Mouse (Mus musculus): ENCODE measurements around the gene Slc25a43.

- no peak for TF ChIP-seq CTCF (IDR thresholded peaks at IDR 0.05; ENCODE audit: borderline replicate concordance, insufficient read depth, low read length)
- no peak for TF ChIP-seq POLR2A (IDR thresholded peaks at IDR 0.05; ENCODE audit: low read depth, low read length)
These were observed 20.0 kb downstream of the Slc25a43 start for GRCm38 (mm10) chrX:36763298-36763933.
